Mouse (Mus musculus) lung, postnatal 25 days (tissue): ENCODE results near the gene Btbd10.

Experiments
- DNase-seq: peaks from one replicate; pipeline ENCODE4 v3.0.0; 2022; ENCODE audit warnings: low spot score

Gene Btbd10

DNA sequence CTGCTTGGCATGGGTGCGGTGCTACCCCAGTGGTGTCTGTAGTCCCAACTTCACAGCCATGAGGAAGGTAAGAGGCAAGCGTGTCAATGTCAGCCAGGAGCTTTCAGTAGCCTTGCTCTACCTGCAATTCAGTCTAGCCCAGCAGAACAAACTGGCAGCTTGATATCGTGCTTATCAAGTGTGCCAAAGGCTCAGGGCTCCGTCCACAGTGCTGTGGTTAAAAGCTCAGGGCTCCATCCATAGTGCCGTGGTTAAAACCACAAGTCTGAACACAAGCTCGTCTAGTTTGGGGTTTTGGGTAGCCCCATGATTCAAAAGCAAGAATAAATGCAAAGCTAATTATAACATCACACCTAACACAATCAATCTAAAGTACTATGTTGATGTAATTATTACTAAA is 74.6 kb downstream of the Btbd10 start:
- DNase-seq = no peak

DNA sequence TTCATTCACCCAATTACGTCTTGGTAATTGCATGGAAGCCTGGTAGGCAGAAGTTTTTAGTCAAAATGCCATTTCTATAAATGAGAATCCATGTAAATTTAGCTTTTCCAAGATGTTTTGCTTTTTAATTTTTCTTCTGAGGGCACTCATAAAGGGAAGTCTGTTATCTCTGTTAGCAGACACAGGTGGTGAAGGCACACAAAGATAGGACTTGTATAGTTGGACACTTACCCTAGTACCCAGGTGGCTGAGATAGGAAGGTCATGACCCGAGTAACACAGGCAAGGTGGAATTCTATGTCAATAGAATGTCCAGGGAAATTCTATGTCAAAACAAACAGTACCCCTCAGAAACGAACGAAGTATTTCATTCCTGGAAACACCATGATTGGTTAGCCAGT is 77.0 kb downstream of the Btbd10 start:
- no peak for DNase-seq

DNA sequence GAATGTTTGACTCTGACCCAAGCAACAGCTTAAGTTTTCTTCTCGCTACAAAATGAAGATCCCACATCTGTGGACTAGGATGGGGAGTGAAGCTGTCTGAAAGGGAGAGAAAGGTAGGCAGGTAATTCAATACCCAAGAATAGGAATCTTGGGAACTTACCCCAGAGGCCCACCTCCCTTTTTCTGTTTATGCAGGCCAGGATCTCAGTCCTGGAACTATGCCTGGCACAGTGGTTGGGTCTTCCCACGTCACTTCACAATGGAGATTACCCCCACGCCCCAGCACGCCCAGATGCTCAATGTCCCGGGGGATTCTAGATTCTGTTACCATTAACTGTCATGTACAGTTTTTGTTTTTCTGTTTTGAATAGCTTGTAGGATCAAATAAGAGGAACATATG is 77.5 kb downstream of the Btbd10 start:
- no peak for DNase-seq

DNA sequence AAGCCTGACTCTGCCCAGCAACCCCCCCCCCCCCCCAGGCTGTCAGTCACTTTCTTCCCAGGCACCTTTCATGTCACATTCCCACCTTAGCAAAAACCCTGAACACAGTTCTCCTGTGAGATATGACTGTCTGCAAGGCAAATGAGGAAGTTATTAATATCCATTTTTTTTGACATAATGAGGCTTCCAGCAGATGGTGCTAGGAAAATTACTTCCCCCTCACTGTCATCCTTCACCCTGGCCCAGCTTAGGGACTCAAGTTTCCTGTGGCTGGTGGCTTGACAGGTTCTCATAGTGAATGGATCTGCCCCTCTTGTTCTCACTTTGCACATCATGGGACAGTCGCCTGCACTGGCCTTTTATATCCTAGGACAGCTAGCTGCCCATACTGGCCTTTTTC is 80.0 kb downstream of the Btbd10 start:
- no peak for DNase-seq

DNA sequence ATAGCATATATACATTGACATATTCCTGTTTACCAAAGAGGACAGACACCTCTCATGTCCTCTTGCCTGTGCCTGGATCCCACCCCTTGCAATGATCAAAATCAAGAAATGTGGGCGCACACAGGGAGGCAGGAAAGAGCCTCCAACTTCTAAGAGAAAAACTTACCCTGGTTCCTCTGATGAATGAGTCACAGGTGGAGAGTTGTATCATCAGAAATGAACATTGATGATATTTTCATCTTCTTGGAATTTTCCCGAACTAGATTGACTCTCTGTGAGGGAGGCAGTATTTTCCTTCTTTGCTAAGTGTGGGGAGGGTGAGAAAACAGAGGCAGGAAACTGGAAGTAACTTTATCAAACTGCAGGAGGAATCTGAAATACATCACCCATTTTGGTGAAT is 83.8 kb downstream of the Btbd10 start:
- no peak for DNase-seq

DNA sequence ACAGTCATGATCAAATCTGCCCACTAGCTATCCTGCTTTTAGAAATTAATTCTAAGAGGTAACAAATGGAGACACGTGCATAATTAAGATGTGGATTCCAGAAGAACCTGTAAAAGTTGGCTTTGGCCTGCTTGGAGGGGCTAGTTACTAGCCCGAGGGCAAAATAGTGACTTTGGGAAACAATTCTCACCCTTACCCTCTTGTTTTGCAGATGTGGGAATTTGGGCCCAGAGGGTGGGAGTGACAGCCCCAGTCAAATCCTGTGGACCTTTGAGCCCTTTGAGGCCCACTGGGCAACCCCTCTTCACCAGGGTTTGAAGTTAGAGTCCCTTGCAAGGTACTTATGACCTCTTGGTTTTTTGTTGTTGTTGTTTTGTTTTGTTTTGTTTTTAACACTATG is 89.9 kb downstream of the Btbd10 start:
- no peak for DNase-seq

DNA sequence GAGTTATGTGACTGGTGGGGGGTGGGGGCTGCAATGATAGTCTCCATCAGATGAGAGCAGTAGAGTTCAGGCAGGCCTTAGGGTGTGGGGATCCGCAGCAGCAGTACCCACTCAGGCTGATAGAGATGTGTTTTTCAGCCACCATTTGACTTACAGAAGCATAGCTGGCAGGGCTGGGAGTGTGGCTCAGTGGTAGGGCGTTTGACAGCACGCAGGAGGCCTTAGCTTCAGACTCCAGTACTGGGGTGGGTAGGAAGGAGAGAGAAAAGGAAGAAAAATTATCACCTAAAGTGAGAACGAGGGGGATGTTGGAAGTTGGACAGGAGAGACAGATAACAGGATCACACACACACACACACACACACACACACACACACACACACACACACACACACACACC is 90.7 kb downstream of the Btbd10 start:
- no peak for DNase-seq

DNA sequence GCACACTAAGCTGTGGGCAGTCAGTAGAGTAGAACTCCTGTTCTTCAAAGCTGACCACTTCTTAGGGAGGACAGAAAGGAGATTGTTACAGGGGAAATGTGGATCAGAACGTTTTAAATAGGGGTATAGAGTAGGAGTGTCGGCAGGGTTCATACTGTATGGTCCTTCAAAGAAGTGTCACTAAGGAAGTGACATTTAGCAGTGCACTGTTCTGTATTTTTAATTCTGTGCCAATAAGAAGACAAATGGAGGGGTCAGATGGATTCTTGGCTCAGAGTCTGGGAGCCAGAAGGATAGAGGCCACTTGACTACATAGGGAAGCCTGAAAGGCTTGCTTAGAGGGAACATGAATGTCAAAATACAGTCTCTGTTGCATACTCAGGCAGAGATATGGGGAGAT is 91.9 kb downstream of the Btbd10 start:
- DNase-seq = no peak

DNA sequence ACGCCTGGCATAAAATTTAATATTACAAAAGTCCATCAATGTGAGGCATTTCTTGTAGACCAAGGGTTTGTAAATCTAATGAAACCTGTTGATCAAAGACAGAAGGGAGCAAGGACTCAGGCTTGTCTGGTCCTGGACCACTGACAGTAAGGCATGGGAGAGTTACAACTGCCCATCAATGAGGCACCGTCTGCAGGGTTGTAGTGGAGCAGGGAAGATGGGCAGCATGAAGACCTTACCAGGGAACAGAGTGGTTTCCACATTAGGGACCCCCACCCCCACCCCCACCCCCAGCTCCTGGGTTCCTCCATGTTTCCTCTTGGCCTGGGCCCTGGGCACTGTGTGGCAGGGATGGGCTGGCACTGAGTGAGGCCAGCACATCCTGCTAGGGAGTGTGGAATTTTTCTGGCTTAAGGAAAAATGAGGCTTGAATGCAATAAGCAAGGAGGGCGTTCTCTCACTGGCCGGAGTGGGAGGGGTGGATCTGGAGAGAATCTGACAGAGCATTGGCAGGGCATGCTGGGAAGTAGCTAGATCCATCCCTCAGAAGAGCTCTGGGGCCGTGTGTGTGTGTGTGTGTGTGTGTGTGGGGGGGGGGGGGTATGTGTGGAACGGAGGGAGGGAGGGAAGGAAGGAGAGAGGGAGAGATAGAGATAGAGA is 96.7 kb downstream of the Btbd10 start:
- DNase-seq = no peak

DNA sequence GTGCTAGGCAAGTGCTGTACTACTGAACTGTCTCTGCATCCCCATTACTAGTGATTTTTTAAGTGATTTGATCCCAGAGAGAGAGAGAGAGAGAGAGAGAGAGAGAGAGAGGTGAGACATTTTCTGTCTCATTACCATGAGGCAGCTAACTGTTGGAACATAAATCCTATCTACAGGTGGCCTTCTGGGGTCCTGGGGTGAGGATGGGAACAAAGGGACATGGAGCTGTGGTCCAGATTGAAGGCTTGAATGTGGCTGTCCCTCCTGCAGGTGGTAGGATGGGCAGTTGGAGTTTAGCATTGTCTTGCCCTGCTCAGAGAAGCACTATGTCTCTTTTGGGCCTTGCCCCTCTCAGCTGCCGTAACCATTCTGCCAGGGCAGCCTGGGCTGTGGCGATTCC is 98.2 kb downstream of the Btbd10 start:
- DNase-seq = no peak

DNA sequence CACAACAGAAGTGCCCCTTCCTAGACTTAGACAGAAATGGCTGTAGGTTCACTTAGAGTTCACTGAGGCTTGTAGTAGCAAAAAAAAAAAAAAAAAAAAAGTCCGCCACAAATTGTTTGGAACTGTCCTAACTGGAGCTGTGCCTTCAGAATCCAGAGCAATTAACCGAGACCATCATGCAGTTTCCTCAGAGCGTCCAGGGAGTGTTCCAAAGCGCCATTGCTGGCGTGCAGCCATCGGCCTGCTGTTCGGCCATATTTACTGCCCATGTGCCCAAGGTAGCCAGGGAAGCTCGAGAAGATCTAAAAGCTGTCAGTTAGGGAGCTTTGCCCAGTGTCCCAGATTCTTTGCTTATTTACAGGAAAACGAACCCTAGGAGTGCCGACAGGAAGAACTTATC is 98.6 kb downstream of the Btbd10 start:
- DNase-seq = no peak

DNA sequence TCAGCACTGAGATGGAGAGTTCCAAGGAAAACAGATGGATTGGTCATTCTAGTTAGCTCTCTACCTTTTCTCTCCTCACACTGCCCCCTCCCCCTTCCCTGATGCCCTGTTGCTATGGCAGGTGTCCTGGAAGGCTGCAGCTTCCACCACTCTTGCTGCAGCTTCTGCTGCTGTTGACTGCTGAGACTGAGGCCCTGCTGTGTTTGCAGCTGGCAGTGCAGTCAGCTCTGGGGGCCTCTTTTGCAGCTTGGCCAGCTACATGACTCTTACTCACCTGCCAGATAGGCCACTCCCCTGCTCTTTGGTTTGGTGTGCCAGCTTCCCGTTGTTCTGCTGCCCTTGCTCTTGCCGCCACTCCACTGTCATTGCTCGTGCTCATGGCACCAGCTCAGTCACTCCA is 99.3 kb downstream of the Btbd10 start:
- DNase-seq = no peak

DNA sequence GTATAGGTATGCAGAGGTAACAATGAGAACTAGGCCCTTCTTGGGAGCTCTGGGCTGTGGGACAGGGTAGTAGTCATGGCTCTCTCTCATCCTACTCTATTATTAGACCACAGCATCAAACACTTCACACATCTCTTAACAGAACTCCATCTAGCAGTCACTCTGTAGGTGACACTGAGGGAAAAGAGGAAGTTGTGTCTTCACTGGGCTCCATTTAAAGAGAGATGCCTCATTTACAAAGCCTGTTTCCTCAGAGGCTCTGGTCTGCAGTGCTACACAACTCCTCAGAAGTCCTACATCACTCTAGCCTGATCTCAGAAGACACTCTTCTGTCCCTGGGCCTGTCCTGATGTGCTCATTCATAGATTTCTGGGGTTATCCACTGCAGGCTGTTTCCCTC is 100.1 kb downstream of the Btbd10 start:
- DNase-seq = no peak

DNA sequence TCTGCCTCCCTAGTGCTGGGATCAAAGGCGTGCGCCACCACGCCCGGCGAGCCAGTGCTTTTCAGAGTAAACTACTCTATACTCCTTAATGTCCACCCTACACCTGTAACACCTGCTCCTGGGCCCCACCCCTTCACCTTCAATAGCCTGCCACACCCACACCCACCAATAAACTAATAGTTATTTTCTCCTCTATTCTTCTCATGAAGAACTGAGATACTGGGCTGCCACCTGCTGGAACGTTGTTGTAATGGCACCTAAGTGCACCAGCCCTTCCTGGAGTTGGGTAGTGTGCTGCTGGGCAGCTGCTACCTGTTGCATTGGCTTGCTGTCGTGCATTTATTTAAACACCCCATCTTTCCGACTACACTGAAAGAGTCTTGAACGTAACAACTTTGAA is 100.9 kb downstream of the Btbd10 start:
- DNase-seq = peak; percentile 69
